Mouse (Mus musculus): ENCODE measurements around the gene Gm17657. TPM values are rescaled to one million over a fixed set of nuclear protein-coding genes. Genes with fewer than 3 reads are reported as not detected.
A peak's percentile ranks its signal among the peaks of the same experiment; 100 is the strongest.

Gene Gm17657
- polyA plus RNA-seq, 1 experiment from 2014 or later = not detected

- H3K36me3 ChIP-seq (ENCODE audit: control insufficient read depth, insufficient read depth, low read length) = no peaks in the 10 kb centered on the region
- ATAC-seq = peak; percentile 51; the same call in 1 of the 2 replicates
Observed at GRCm38 (mm10) chr17:29513044-29513730, 36.3 kb downstream of the Gm17657 start.

GRCm38 (mm10) chr17:29510691-29511090 is 38.7 kb downstream of the Gm17657 start:
- H3K4me1 ChIP-seq (ENCODE audit: control insufficient read depth, insufficient read depth, low read length) = no peaks in the 10 kb centered on the region
- no peak overlapping the region for H3K4me2 ChIP-seq (ENCODE audit: low read length)
- no peaks in the 10 kb centered on the region for H3K27me3 ChIP-seq (ENCODE audit: control insufficient read depth, insufficient read depth, low read depth, low read length)
- no peak overlapping the region for H3K4me3 ChIP-seq (ENCODE audit: low read depth, low read length)
- WGBS = 75% methylated on average over 8 of the region's 8 CpGs
- no peaks in the 10 kb centered on the region for H3K36me3 ChIP-seq (ENCODE audit: control insufficient read depth, insufficient read depth, low read length)
- ATAC-seq = no peak
- H3K9ac ChIP-seq (ENCODE audit: low read depth, low read length) = no peak overlapping the region
- H3K27ac ChIP-seq (ENCODE audit: low read length) = no peak overlapping the region
- H3K9me3 ChIP-seq (replicated peaks; ENCODE audit: control insufficient read depth, low read length, poor library complexity, severe bottlenecking) = no peaks in the 10 kb centered on the region

More at GRCm38 (mm10) chr17:29513044-29513730, 36.3 kb downstream of the Gm17657 start:
- no peak overlapping the region for H3K4me2 ChIP-seq (ENCODE audit: low read length)
- H3K4me3 ChIP-seq (ENCODE audit: low read depth, low read length) = no peak overlapping the region
- H3K9ac ChIP-seq (ENCODE audit: low read depth, low read length) = no peak overlapping the region
- H3K9me3 ChIP-seq (replicated peaks; ENCODE audit: control insufficient read depth, low read length, poor library complexity, severe bottlenecking) = no peaks in the 10 kb centered on the region
- H3K27me3 ChIP-seq (ENCODE audit: control insufficient read depth, insufficient read depth, low read depth, low read length) = no peaks in the 10 kb centered on the region
- 37% methylated on average over 13 of the region's 13 CpGs for WGBS
- no peak overlapping the region for H3K27ac ChIP-seq (ENCODE audit: low read length)
- H3K4me1 ChIP-seq (ENCODE audit: control insufficient read depth, insufficient read depth, low read length) = no peaks in the 10 kb centered on the region

GRCm38 (mm10) chr17:29508927-29509608 is 40.4 kb downstream of the Gm17657 start:
- Histone ChIP-seq H3K4me3 (ENCODE audit: low read depth, low read length) (no peak overlapping the region), H3K9me3 (replicated peaks; ENCODE audit: control insufficient read depth, low read length, poor library complexity, severe bottlenecking) (no peaks in the 10 kb centered on the region), H3K36me3 (ENCODE audit: control insufficient read depth, insufficient read depth, low read length) (no peaks in the 10 kb centered on the region), H3K4me1 (ENCODE audit: control insufficient read depth, insufficient read depth, low read length) (no peaks in the 10 kb centered on the region), H3K9ac (ENCODE audit: low read depth, low read length) (no peak overlapping the region), H3K27ac (ENCODE audit: low read length) (no peak overlapping the region), H3K4me2 (ENCODE audit: low read length) (no peak overlapping the region), H3K27me3 (ENCODE audit: control insufficient read depth, insufficient read depth, low read depth, low read length) (no peaks in the 10 kb centered on the region)
- no peak for ATAC-seq
- 73% methylated on average over 12 of the region's 12 CpGs for WGBS

GRCm38 (mm10) chr17:29503700-29504099 is 45.7 kb downstream of the Gm17657 start:
- H3K4me2 ChIP-seq (ENCODE audit: low read length) = no peak overlapping the region
- 81% methylated on average over 5 of the region's 5 CpGs for WGBS

GRCm38 (mm10) chr17:29502669-29503665 is 46.5 kb downstream of the Gm17657 start:
- no peak overlapping the region for H3K9ac ChIP-seq (ENCODE audit: low read depth, low read length)
- H3K9me3 ChIP-seq (replicated peaks; ENCODE audit: control insufficient read depth, low read length, poor library complexity, severe bottlenecking) = no peaks in the 10 kb centered on the region
- H3K27me3 ChIP-seq (ENCODE audit: control insufficient read depth, insufficient read depth, low read depth, low read length) = no peaks in the 10 kb centered on the region
- H3K27ac ChIP-seq (ENCODE audit: low read length) = no peak overlapping the region
- H3K4me2 ChIP-seq (ENCODE audit: low read length) = no peak overlapping the region
- H3K36me3 ChIP-seq (ENCODE audit: control insufficient read depth, insufficient read depth, low read length) = no peaks in the 10 kb centered on the region
- H3K4me1 ChIP-seq (ENCODE audit: control insufficient read depth, insufficient read depth, low read length) = no peaks in the 10 kb centered on the region
- WGBS = 18% methylated on average over 32 of the region's 32 CpGs
- ATAC-seq = no peak
- H3K4me3 ChIP-seq (ENCODE audit: low read depth, low read length) = no peak overlapping the region

More at GRCm38 (mm10) chr17:29503700-29504099, 45.7 kb downstream of the Gm17657 start:
- no peak overlapping the region for H3K4me3 ChIP-seq (ENCODE audit: low read depth, low read length)
- no peaks in the 10 kb centered on the region for H3K36me3 ChIP-seq (ENCODE audit: control insufficient read depth, insufficient read depth, low read length)
- H3K27me3 ChIP-seq (ENCODE audit: control insufficient read depth, insufficient read depth, low read depth, low read length) = no peaks in the 10 kb centered on the region
- H3K9me3 ChIP-seq (replicated peaks; ENCODE audit: control insufficient read depth, low read length, poor library complexity, severe bottlenecking) = no peaks in the 10 kb centered on the region
- H3K4me1 ChIP-seq (ENCODE audit: control insufficient read depth, insufficient read depth, low read length) = no peaks in the 10 kb centered on the region
- H3K27ac ChIP-seq (ENCODE audit: low read length) = no peak overlapping the region
- no peak overlapping the region for H3K9ac ChIP-seq (ENCODE audit: low read depth, low read length)
- no peak for ATAC-seq

- no peaks in the 10 kb centered on the region for H3K4me1 ChIP-seq (ENCODE audit: control insufficient read depth, insufficient read depth, low read length)
- ATAC-seq = no peak
- no peak overlapping the region for H3K9ac ChIP-seq (ENCODE audit: low read depth, low read length)
- no peak overlapping the region for H3K27ac ChIP-seq (ENCODE audit: low read length)
- H3K4me3 ChIP-seq (ENCODE audit: low read depth, low read length) = no peak overlapping the region
- WGBS = 80% methylated on average over 7 of the region's 7 CpGs
- no peaks in the 10 kb centered on the region for H3K36me3 ChIP-seq (ENCODE audit: control insufficient read depth, insufficient read depth, low read length)
- no peak overlapping the region for H3K4me2 ChIP-seq (ENCODE audit: low read length)
- no peaks in the 10 kb centered on the region for H3K9me3 ChIP-seq (replicated peaks; ENCODE audit: control insufficient read depth, low read length, poor library complexity, severe bottlenecking)
- H3K27me3 ChIP-seq (ENCODE audit: control insufficient read depth, insufficient read depth, low read depth, low read length) = no peaks in the 10 kb centered on the region
Observed at GRCm38 (mm10) chr17:29502005-29502668, 47.3 kb downstream of the Gm17657 start.

GRCm38 (mm10) chr17:29500802-29501469 is 48.5 kb downstream of the Gm17657 start:
- Histone ChIP-seq H3K9me3 (replicated peaks; ENCODE audit: control insufficient read depth, low read length, poor library complexity, severe bottlenecking) (no peaks in the 10 kb centered on the region), H3K4me1 (ENCODE audit: control insufficient read depth, insufficient read depth, low read length) (no peaks in the 10 kb centered on the region), H3K4me2 (ENCODE audit: low read length) (no peak overlapping the region), H3K9ac (ENCODE audit: low read depth, low read length) (no peak overlapping the region), H3K27ac (ENCODE audit: low read length) (no peak overlapping the region), H3K27me3 (ENCODE audit: control insufficient read depth, insufficient read depth, low read depth, low read length) (no peaks in the 10 kb centered on the region), H3K4me3 (ENCODE audit: low read depth, low read length) (no peak overlapping the region), H3K36me3 (ENCODE audit: control insufficient read depth, insufficient read depth, low read length) (no peaks in the 10 kb centered on the region)
- ATAC-seq = no peak
- WGBS = 77% methylated on average over 17 of the region's 17 CpGs

- Histone ChIP-seq H3K4me1 (ENCODE audit: control insufficient read depth, insufficient read depth, low read length) (no peaks in the 10 kb centered on the region), H3K36me3 (ENCODE audit: control insufficient read depth, insufficient read depth, low read length) (no peaks in the 10 kb centered on the region), H3K4me2 (ENCODE audit: low read length) (no peak overlapping the region), H3K4me3 (ENCODE audit: low read depth, low read length) (no peak overlapping the region), H3K27ac (ENCODE audit: low read length) (no peak overlapping the region), H3K9me3 (replicated peaks; ENCODE audit: control insufficient read depth, low read length, poor library complexity, severe bottlenecking) (no peaks in the 10 kb centered on the region), H3K27me3 (ENCODE audit: control insufficient read depth, insufficient read depth, low read depth, low read length) (no peaks in the 10 kb centered on the region), H3K9ac (ENCODE audit: low read depth, low read length) (no peak overlapping the region)
- 80% methylated on average over 7 of the region's 7 CpGs for WGBS
- no peak for ATAC-seq
Observed at GRCm38 (mm10) chr17:29500243-29500740, 49.1 kb downstream of the Gm17657 start.

Measured in midbrain, embryonic 16.5 days (tissue).